Mouse (Mus musculus) embryonic fibroblast, embryonic 13.5 days (primary cell): ENCODE results near the gene Grb2. TPM values are rescaled to one million over a fixed set of nuclear protein-coding genes. Genes with fewer than 3 reads are reported as not detected.

ENCODE experiments used
- H3K27ac ChIP-seq: 2 replicates; pipeline ENCODE4 v1.5.1; 2012; ENCODE audit warnings: low read length, control low read depth, inconsistent platforms; ENCODE audit not compliant: insufficient read depth
- H3K4me1 ChIP-seq: 2 replicates; pipeline ENCODE4 v1.6.1; 2011; ENCODE audit warnings: low read length; ENCODE audit not compliant: control insufficient read depth, insufficient read depth
- H3K4me3 ChIP-seq: 2 replicates; pipeline ENCODE4 v1.5.1; 2011; ENCODE audit warnings: mild to moderate bottlenecking, control low read depth, low read length; ENCODE audit not compliant: insufficient read depth
- CTCF ChIP-seq: IDR thresholded peaks from 2 replicates; pipeline ENCODE4 v1.5.1; 2011; ENCODE audit warnings: mild to moderate bottlenecking, control low read depth, low read length, moderate library complexity, borderline replicate concordance; ENCODE audit not compliant: insufficient read depth
- POLR2A ChIP-seq: IDR thresholded peaks from 2 replicates; pipeline ENCODE4 v1.6.1; 2011; ENCODE audit warnings: low read depth, mild to moderate bottlenecking, control low read depth, low read length, moderate library complexity
- polyA plus RNA-seq: library from polyadenylated mRNA; stranded (reverse); fragments of >200 nt; gene quantifications from 2 replicates; pipeline ENCODE4 v1.2.4, GENCODE M21; 2011; ENCODE audit warnings: low read depth; ENCODE audit not compliant: missing spikeins, insufficient read length

The Grb2 gene
- polyA plus RNA-seq, 1 experiment: 61.1 TPM

DNA sequence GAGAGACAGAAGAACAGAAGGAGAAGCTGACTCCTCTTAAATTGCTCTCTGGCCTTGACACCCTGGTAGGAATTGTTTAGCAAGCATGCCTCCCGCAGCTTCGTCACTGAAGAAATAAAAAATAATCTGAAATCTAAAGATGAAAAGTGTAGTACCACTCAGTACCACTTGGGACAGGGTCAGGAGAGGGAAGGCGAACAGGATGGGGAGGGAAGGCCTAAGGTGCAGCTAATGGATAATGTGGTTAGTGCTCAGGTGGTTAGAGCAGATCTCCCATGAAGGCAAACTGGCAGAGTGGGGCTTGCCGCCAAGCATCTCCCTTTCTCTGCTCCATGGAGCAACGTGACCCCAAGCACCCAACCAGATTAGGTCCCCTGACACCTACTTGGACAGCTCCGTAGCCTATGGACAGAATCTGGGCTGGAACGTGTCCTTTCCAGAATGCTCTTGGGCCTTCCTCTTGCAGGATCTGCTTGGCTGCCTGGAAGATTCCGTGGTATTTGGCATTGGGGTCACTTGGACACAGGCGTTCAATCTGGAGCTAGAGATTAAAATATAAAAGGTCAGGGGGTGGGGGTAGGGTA is 84.8 kb downstream of the Grb2 start:
- no peak overlapping the region for H3K4me3 ChIP-seq
- no peaks in the 10 kb centered on the region for H3K4me1 ChIP-seq
- no peak overlapping the region for H3K27ac ChIP-seq
- TF ChIP-seq POLR2A: no peak
- peak; percentile 10; the same call in 1 of the 2 replicates for TF ChIP-seq CTCF

DNA sequence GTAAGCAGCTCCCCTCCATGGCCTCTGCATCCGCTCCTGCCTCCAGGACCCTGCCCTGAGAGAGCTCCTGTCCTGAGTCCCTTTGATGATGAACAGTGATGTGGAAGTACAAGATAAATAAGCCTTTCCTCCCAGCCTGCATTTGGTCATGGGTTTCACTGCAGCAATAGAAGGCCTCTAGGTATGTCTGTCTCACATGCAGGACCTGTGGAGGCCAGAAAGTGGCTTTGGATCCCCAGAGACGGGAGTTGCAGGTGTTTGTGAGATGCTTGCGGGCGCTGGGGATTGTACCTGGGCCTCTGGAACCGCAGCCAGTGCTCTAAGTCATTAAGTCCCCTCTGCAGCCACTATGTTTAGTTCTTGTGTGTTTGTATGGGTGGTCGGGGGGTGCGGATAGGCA is 88.4 kb downstream of the Grb2 start:
- Histone ChIP-seq H3K4me1 (no peaks in the 10 kb centered on the region), H3K27ac (no peak overlapping the region), H3K4me3 (no peak overlapping the region)
- TF ChIP-seq CTCF: no peak
- no peak for TF ChIP-seq POLR2A

DNA sequence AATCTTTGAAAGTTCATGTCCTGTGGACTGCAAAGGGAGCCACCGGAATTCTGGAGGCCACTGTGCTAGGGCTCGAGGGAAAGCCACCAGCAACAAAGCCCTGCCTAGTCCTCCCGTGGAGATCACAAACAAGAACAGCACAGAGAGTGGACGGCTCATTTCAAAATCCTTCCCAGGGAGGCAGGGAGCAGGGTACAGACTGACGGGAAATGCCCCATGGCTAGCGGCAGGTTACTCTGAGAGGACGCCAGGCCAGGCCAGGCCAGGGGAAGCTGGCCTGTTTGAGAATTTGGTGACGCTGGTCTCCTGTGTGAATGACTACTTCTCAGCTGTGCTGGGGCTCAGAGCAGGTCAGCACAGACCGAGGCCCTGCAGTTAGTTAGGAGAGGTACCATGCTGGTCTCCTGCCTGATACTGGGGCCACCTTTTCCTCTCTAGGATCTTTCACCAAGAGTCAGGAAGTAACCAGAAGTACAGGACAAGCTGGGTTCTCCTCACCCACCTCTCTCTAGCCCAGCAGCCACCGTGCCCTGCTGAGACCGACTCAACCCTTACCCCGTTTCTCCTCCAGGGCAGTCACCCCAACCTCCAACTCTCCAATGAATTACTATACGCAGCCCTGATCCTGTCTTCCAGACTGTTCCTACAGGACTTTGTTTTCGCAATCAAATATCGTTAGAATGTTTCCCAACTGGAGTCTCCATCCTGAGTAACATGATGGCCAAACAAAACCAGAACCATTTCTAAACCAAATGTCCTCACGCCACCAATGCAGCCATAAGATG is 89.5 kb downstream of the Grb2 start:
- H3K4me1 ChIP-seq: no peaks in the 10 kb centered on the region
- no peak for TF ChIP-seq POLR2A
- TF ChIP-seq CTCF: no peak
- no peak overlapping the region for H3K4me3 ChIP-seq
- no peak overlapping the region for H3K27ac ChIP-seq

DNA sequence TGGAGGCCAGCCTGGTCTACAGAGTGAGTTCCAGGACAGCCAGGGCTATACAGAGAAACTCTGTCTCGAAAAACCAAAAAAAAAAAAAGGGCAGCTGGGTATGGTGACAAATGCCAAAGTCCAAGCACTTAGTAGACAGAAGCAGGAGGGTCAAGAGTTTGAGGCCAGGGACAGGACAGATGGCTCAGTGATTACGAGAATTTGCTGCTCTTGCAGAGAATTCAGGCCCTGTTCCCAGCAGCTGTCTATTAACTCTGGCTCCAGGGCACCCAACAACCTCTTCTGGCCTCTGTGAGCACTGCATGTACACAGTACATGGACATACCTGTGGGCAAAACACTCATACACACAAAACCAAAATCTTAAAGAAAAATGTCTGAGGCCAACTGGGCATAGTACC is 90.4 kb downstream of the Grb2 start:
- TF ChIP-seq POLR2A (no peak), CTCF (no peak)
- Histone ChIP-seq H3K4me3 (no peak overlapping the region), H3K4me1 (no peaks in the 10 kb centered on the region), H3K27ac (no peak overlapping the region)

DNA sequence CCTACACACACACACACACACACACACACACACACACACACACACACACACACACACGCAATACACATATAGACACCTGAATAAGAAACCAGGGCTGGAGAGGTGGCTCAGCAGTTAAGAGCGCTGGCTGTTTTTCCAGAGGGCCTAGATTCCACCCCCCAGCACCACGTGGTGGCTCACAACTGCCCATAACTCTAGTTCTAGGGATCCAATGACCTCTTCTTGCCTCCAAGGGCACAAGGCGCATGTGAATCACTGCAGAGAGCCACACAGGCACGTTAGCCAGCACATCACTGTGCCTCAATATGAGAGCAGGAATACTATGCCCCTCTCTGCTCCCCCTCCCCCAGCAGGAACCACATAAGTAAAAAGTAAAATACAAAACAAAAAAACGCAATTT is 91.5 kb downstream of the Grb2 start:
- Histone ChIP-seq H3K27ac (no peak overlapping the region), H3K4me3 (no peak overlapping the region), H3K4me1 (no peaks in the 10 kb centered on the region)
- TF ChIP-seq CTCF (no peak), POLR2A (no peak)

DNA sequence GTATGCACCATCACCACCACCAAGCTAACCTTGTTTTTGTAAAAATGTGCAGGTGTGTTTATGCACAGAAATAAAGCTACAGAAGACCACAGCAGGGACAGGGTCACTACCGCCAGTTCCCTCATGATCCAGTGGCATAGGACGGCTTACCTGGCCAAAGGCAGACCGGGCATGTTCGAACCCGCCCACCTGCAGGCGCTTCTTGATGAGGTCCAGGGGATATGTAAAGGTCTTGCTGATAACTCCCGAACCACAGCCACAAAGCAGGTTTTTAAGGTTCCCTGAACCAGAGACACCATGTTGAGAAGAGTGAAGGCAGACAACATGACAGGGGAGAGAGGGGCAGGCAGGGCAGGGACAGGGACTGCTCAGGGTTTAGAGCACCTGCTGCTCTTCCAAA is 92.0 kb downstream of the Grb2 start:
- H3K4me3 ChIP-seq: no peak overlapping the region
- no peak overlapping the region for H3K27ac ChIP-seq
- TF ChIP-seq POLR2A (no peak), CTCF (no peak)
- no peaks in the 10 kb centered on the region for H3K4me1 ChIP-seq

DNA sequence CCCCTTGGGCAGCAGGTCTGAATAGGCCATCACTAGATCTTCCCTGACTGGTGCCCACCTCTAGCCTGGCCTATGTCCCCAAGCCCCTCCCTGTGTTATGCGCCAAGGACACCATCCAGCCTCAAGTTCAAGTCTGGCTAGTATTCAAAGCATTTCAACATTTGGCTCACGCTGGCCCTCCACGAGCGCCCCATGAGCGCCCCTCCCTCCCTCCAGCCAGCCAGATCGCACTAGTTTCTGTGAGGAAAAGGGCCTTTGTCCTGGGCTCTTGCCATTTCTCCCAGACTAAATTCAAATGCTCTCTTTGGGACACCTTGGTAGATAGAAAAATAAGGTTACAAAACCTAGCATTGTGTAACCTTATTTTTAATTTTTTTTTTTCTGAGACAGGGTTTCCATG is 92.5 kb downstream of the Grb2 start:
- TF ChIP-seq CTCF: no peak
- no peak for TF ChIP-seq POLR2A
- no peaks in the 10 kb centered on the region for H3K4me1 ChIP-seq
- H3K4me3 ChIP-seq: no peak overlapping the region
- no peak overlapping the region for H3K27ac ChIP-seq

DNA sequence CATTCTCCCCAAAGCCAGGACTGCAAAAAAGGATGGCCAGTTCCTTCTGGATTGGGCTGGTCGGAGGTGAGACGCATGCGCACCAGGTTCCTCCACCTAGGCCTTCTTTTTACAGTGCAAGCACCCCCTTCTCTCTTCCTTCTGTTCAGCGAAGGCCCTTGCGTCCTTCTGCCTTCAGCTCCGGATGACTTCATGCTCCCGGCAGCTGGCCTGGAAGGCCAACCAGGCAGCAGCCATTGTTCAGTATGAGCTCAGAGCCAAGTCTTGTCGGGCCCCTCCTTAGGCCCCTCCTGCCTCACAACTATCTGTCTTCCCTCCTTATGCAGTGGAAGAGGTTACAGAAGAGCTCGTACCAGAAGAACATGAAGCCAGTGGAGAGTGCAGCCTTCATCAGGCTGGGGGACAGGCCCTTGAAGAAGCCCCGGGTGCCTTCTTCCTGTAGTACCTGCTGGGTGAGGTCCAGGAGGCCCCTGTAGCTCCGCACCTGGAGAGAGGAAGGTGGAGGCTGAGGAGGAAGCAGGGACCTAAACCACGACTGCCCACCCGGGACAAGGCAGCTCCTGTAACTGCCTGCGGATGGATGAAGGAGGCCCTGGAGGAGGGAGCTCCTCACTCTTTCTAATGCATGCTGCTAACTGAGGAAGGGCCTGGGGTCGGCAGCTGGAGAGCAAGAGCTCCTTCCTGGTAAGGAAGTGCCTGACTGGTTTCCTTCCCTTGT is 93.1 kb downstream of the Grb2 start:
- Histone ChIP-seq H3K4me3 (no peak overlapping the region), H3K27ac (no peak overlapping the region), H3K4me1 (no peaks in the 10 kb centered on the region)
- TF ChIP-seq CTCF (no peak), POLR2A (no peak)

DNA sequence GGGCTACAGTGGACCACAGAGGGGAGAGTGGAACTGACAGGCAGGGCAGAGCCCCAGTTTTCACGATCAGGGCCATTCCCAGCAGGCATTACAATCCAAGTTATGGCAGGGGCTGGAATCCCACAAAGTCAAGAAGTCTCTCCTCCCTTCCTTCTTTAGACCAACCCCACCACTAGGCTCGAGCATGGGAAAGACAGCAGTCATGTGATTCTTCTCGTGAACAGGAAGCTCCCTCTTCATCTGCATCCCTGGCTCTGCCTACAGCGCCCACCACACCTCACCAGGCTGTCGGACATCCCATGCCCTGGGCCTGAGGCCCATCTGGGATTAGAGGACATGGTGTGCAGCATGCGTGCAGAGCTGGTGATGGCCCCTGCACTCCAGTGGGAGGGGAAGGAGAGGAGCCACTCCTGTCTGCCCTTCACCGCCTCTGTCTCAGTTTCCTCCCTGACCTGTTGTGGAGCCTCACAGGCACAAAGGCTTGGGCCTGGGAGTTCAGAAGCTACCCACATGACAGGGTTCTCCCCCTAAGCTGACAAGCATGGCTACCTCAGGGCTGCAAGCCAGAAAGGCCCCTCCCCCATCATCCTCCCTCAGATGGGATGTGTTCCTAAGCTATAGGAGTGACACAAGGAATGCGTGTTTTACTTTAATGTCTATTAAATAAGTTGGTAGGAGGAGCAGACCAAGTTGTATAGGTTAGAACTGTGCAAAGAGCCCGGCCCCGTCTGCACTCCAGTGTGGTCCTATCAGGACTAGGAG is 93.9 kb downstream of the Grb2 start:
- TF ChIP-seq CTCF (no peak), POLR2A (no peak)
- Histone ChIP-seq H3K4me1 (no peaks in the 10 kb centered on the region), H3K4me3 (no peak overlapping the region), H3K27ac (no peak overlapping the region)
